ENCODE assay signal across 10 mouse cellular contexts in the genomic region with DNA sequence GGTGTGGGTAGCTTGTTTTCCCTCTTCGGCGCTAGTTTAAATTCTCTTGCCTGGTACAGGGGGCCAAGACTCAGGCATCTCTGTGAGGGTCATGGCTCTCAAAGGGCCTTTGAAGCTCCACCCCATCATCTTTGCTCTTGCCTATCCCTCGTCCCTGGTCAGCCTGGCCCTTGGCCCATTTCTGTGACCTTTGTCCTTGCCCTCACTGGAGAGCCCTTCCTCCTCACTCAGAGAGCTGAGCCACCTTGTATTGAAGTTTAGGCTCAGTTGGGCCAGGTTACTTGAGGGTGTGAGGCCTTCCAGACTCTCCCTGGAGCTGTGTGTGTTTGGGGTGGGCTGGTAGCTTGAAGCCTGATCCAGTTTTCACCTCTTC. TPM values are rescaled to one million over a fixed set of nuclear protein-coding genes. Genes with fewer than 3 reads are reported as not detected.
DNase-seq lines count a peak whose midpoint lies in the region; ATAC-seq and TF ChIP-seq lines count a peak whose summit lies in the region.
"Had no signal": no experiment of that assay in that cellular context is flagged by ENCODE, and none has a peak within 500 bp of the region (broad histone marks: within the 10 kb centered on the region; RNA-seq: fewer than 3 reads in every experiment).

No protein-coding gene starts in this region.

- no peak overlapping the region for H3K9ac ChIP-seq in stomach, embryonic 15.5 days
- no peak overlapping the region for H3K9ac ChIP-seq in forebrain, postnatal 0 days

- no peak for ATAC-seq in cerebellum, adult (ENCODE audit: insufficient number of reproducible peaks, low FRiP score, low TSS enrichment)
- no peak for ATAC-seq in stomach, embryonic 15.5 days (ENCODE audit: insufficient read depth, low FRiP score, low read depth)
- ATAC-seq in megakaryocyte-erythroid progenitor cell, adult 5-6 weeks (replicated peaks; ENCODE audit: low FRiP score, low TSS enrichment, poor library complexity, severe bottlenecking) = no peak
- no peak for ATAC-seq in forebrain, postnatal 0 days

- no peak overlapping the region for H3K4me3 ChIP-seq in stomach, embryonic 15.5 days (replicated peaks)
- no peak overlapping the region for H3K4me3 ChIP-seq in forebrain, postnatal 0 days (ENCODE audit: low read depth, low read length)
- H3K4me3 ChIP-seq: erythroblast, embryonic 14.5 days; neural tube, embryonic 12.5 days had no signal

- no peaks in the 10 kb centered on the region for H3K27me3 ChIP-seq in stomach, embryonic 15.5 days (replicated peaks)
- no peaks in the 10 kb centered on the region for H3K27me3 ChIP-seq in forebrain, postnatal 0 days (ENCODE audit: insufficient read depth, low read length)
- H3K27me3 ChIP-seq: neural tube, embryonic 12.5 days had no signal

- peak overlapping the region; percentile 98; the same call in 1 of the 2 replicates for H3K27ac ChIP-seq in stomach, embryonic 15.5 days
- no peak overlapping the region for H3K27ac ChIP-seq in forebrain, postnatal 0 days (ENCODE audit: low read depth, low read length)
- H3K27ac ChIP-seq: neural tube, embryonic 12.5 days had no signal

- no peak overlapping the region for H3K4me2 ChIP-seq in stomach, embryonic 15.5 days
- H3K4me2 ChIP-seq in forebrain, postnatal 0 days (ENCODE audit: low read depth) = no peak overlapping the region

- H3K9me3 ChIP-seq in stomach, embryonic 15.5 days = no peaks in the 10 kb centered on the region
- no peaks in the 10 kb centered on the region for H3K9me3 ChIP-seq in forebrain, postnatal 0 days (ENCODE audit: low read length)
- H3K9me3 ChIP-seq: neural tube, embryonic 12.5 days had no signal

- peaks cover 88% of the 10 kb centered on the region for H3K4me1 ChIP-seq in stomach, embryonic 15.5 days
- H3K4me1 ChIP-seq in forebrain, postnatal 0 days (ENCODE audit: insufficient read depth) = peaks cover 18% of the 10 kb centered on the region

- peak; percentile 48 for DNase-seq in cerebellum, adult 9-11 months
- peak; percentile 72 for DNase-seq in ovary, adult 18-20 months (ENCODE audit: low spot score)
- DNase-seq in ovary, postnatal 10 days (ENCODE audit: low spot score) = no peak
- peak; percentile 87 for DNase-seq in kidney, postnatal 10 days
- no peak for DNase-seq in forebrain, postnatal 0 days

- 52% methylated on average over 3 of the region's 3 CpGs for WGBS in stomach, embryonic 15.5 days
- WGBS in forebrain, postnatal 0 days = 51% methylated on average over 3 of the region's 3 CpGs

- H3K36me3 ChIP-seq in stomach, embryonic 15.5 days = peaks cover 4% of the 10 kb centered on the region; the same call in 1 of the 2 replicates
- H3K36me3 ChIP-seq in forebrain, postnatal 0 days (ENCODE audit: insufficient read depth) = 0 out of 2 replicates have a peak, but pooled peaks cover 3% of the 10 kb centered on the region
- H3K36me3 ChIP-seq: neural tube, embryonic 12.5 days had no signal

- no peak for TF ChIP-seq CTCF in forebrain, postnatal 0 days (IDR thresholded peaks at IDR 0.05; ENCODE audit: low read depth)

RNA-seq across cellular contexts. Expression of a gene that starts 18.0 kb away (rescaled TPM):
- polyA plus RNA-seq in stomach, embryonic 15.5 days (2015; fragmentation: Nextera tagmentation; extraction: Ambion mirVana) = 34.0 and 41.0 TPM in 2 replicates
- total RNA-seq in megakaryocyte-erythroid progenitor cell, adult 5-6 weeks (2014; fragmentation: Nextera tagmentation) = 7.8 and 15.9 TPM in 2 replicates
- 2.2 and 3.0 TPM in 2 replicates for total RNA-seq in megakaryocyte-erythroid progenitor cell, adult 5-6 weeks (2017)
- total RNA-seq in forebrain, postnatal 0 days (2014; rRNA removed) = 11.6 and 15.2 TPM in 2 replicates
- 9.5 and 10.7 TPM in 2 replicates for polyA plus RNA-seq in forebrain, postnatal 0 days (2015; fragmentation: Nextera tagmentation; extraction: Ambion mirVana)

RNA-seq across cellular contexts. Expression of a gene that starts 37.2 kb away (rescaled TPM):
- polyA plus RNA-seq in stomach, embryonic 15.5 days (2015; fragmentation: Nextera tagmentation; extraction: Ambion mirVana) = 0.42 and 0.43 TPM in 2 replicates
- total RNA-seq in megakaryocyte-erythroid progenitor cell, adult 5-6 weeks (2014; fragmentation: Nextera tagmentation) = not detected in 2 replicates
- not detected in 2 replicates for total RNA-seq in megakaryocyte-erythroid progenitor cell, adult 5-6 weeks (2017)
- total RNA-seq in forebrain, postnatal 0 days (2014; rRNA removed) = 1.2 and 1.4 TPM in 2 replicates
- 2.0 and 2.7 TPM in 2 replicates for polyA plus RNA-seq in forebrain, postnatal 0 days (2015; fragmentation: Nextera tagmentation; extraction: Ambion mirVana)
- polyA plus RNA-seq: erythroblast, embryonic 14.5 days had no signal

RNA-seq across cellular contexts. Expression of a gene that starts 38.0 kb away (rescaled TPM):
- 28.8 and 30.3 TPM in 2 replicates for polyA plus RNA-seq in stomach, embryonic 15.5 days (2015; fragmentation: Nextera tagmentation; extraction: Ambion mirVana)
- total RNA-seq in megakaryocyte-erythroid progenitor cell, adult 5-6 weeks (2014; fragmentation: Nextera tagmentation) = 85.0 and 101 TPM in 2 replicates
- total RNA-seq in megakaryocyte-erythroid progenitor cell, adult 5-6 weeks (2017) = 67.8 and 78.7 TPM in 2 replicates
- total RNA-seq in forebrain, postnatal 0 days (2014; rRNA removed) = 2.2 and 2.3 TPM in 2 replicates
- polyA plus RNA-seq in forebrain, postnatal 0 days (2015; fragmentation: Nextera tagmentation; extraction: Ambion mirVana) = 1.3 and 1.7 TPM in 2 replicates

Comparison
In these comparisons a context has a peak if more than half of its experiments do, and no peak if none do; other contexts are left out.
1. DNase-seq: peak in cerebellum, adult 9-11 months (single experiment), ovary, adult 18-20 months (single experiment) and kidney, postnatal 10 days (single experiment); none in ovary, postnatal 10 days (single experiment) and forebrain, postnatal 0 days (single experiment).
2. RNA of a gene that starts 38.0 kb away (total RNA-seq): 67.8 to 101 TPM in megakaryocyte-erythroid progenitor cell, adult 5-6 weeks; 2.2 to 2.3 TPM in forebrain, postnatal 0 days; every median in the first group is over 10 times any median in the second.